Mouse (Mus musculus) bone marrow, adult 2 months (tissue): ENCODE results near the gene Oxnad1.

Experiments used
- CTCF ChIP-seq: fragments of 200-500 bp; IDR thresholded peaks from 2 replicates; pipeline ENCODE4 v1.5.1; 2011; ENCODE audit warnings: low read length, control low read depth; ENCODE audit not compliant: control insufficient read depth, insufficient read depth
- POLR2A ChIP-seq: fragments of 200-500 bp; IDR thresholded peaks from 2 replicates; pipeline ENCODE4 v1.6.1; 2011; ENCODE audit warnings: low read depth, mild to moderate bottlenecking, control low read depth, low read length, borderline replicate concordance; ENCODE audit not compliant: control insufficient read depth

GRCm38 (mm10) chr14:32150872-32151271, 65.7 kb downstream of the Oxnad1 start:
- TF ChIP-seq CTCF (no peak), POLR2A (no peak)
